Mouse (Mus musculus) ZHBTc4 (cell line): Measurements from ENCODE around the gene Rbm3.

Experiments used
- DNase-seq: peaks from one replicate; pipeline ENCODE4 v3.0.0-alpha.2; 2011; ENCODE audit warnings: low read depth, low spot score

Gene Rbm3

DNA sequence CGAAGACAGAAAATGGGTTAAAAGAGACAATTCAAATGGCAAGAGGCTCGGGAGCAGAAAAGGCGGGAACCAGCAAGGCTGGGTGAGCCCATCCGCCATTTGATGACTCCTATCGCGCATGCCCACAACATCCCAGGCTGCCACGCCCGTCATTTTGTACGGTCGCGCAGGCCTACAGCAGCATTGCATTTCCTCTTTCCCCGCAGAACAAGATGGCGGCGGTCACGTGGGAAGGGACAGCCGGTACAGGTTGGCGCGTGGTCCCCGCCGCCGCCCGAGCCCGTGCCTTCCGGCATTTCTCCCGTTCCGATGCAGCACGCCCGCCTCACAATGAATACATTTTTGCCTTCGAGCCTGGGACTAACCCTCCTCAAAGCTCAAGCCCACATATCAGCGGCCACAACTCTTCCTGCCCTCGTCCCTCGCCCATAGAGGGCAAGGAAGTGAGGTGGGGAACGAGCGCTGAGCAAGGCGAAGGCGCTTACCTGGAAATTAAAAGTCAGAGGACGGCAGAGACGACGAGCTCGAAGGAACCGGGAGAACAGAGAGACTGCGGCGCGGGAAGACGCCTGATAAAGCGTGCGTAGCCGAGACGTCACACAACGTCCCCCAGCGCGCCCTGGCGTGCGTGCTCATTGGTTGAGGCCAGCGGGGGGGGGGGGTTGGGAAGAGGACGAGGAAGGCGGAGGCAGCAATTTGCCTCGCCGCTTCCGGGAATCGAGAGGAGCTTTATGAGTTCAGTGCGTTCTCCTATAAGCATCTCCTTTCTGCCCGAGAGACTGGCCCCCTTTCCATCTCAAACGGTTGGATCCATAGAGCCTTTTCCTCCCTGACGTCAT lies at the start of gene Rbm3:
Gene Rbm3, minus strand, starts transcription at position 728 of the 839 bp plus-strand sequence.
- peak; percentile 95 for DNase-seq

- no peak for DNase-seq
These were observed 47.7 kb upstream of the Rbm3 start, which contains the start of gene Ebp for GRCm38 (mm10) chrX:8193419-8193723. TSS of gene Ebp (minus strand) at chrX:8193512.

- peak; percentile 90 for DNase-seq
These were observed 47.1 kb upstream of the Rbm3 start for GRCm38 (mm10) chrX:8192640-8193418.

DNA sequence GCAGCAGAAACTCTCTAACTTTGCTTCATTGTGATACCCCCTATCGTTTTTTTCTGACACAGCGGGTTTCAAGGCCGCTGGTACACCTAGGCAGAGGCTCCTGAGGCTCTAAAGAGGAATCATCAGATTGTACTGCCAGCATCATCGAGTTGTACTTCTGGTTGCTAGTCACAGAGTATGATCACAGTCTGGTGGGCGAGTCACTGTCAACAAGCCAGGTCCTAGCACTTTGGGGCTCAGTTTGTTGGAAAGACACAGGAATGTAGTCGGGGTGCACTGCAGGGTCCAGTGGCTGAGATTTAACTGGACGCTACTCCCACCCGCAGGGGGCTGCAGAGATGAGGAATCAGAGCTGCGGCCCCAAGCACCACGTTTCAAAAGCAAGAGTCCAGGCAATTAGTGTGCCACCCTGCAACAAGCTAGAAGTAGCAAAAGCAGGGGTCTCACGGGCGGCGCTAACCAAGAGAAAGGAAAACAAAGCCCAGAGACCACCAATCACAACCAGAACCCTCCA lies 46.5 kb upstream of the Rbm3 start:
- peak; percentile 36 for DNase-seq

DNA sequence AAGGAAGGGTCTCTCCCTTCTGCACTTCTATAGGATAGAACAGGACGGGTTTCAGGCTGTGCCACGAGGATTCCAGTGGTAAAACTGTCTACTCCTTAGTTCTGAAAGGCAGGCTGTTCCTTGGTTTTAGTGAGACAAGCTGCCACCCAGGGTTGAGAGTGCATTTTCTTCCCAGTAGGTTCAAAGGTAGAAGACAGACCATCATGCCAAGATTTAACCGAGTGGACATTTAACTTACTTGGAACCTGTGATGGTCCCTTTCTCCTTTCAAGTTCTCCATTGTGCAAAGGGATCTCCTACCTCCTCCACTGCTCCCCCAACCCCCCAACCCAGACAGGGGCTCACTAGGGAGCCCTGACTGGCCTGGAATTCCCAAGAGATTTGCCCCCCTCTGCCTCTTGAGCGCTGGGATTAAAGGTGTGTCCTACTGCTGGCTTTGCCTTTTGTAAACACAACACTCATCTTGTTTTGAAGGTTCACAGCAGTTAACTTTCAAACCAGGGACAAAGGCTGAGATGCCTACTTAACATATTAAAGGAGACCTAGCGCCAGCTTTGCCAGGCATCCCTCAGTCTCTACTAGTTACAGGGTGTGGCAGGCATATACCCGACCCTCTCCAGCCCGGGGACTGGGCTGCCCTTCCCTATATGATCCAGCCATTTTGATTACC lies 37.3 kb upstream of the Rbm3 start:
- peak; percentile 81 for DNase-seq

GRCm38 (mm10) chrX:8179646-8180045 lies 34.0 kb upstream of the Rbm3 start:
- DNase-seq, result no peak

GRCm38 (mm10) chrX:8178871-8179270 lies 33.2 kb upstream of the Rbm3 start:
- no peak for DNase-seq

- DNase-seq, result peak; percentile 93
These were observed 30.1 kb upstream of the Rbm3 start, which contains the start of gene Tbc1d25 for GRCm38 (mm10) chrX:8175504-8176385. TSS of gene Tbc1d25 (minus strand) at chrX:8176181.

DNA sequence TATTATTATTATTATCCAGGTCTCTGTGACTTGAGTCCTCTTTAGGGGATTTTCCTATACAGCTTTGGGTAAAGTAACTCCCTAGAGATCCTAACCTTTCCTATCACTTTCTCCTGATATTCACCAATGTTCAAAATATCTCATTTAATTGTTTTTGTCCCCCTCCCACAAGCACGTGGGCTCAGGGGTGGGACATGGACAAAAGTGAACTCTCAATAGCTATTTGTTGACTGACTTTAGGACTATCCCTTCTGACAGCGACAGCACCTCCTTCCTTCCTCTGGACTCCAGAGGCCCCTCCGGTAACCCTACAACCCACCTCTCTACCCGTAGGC lies 29.5 kb upstream of the Rbm3 start:
- DNase-seq, result no peak

DNA sequence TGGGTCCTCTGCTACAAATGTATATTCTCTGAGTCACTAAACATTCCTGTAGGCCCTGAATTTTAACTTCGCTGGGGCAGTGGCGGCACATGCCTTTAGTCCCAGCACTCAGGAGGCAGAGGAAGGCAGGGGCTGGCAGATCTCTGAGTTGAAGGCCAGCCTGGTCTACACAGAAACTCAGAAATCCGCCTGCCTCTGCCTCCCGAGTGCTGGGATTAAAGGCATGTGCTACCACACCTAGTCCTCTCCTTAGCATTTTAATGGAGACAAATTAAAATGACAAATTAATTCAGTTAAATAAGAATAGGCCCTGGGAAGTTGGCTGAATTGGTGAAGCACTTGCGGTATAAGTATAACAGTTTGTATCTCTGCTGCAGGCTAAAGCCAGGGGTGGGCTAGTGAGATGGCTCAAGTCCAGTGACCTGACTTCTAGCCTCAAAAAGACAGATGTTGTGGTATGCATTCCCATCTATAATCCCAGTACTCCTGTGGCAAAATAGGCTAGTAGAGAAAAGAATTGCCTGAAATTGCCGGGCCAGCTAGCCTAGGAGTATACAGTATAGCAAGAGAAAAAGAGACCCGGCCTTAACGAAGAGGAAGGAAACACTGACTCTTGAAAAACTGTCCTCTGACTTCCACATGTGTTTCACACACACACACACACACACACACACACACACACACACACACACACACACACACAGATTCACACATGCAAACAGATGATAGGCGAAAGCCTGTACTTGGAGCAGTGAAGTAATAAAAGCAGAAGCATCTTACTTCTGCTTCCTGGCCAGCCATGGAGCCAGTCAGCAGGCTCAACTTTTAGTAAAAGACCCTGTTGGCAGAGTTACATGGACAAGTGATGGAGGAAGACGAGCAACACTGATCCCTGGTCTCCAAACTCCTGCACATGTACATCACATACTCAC lies 22.3 kb upstream of the Rbm3 start:
- DNase-seq, result peak; percentile 83

DNA sequence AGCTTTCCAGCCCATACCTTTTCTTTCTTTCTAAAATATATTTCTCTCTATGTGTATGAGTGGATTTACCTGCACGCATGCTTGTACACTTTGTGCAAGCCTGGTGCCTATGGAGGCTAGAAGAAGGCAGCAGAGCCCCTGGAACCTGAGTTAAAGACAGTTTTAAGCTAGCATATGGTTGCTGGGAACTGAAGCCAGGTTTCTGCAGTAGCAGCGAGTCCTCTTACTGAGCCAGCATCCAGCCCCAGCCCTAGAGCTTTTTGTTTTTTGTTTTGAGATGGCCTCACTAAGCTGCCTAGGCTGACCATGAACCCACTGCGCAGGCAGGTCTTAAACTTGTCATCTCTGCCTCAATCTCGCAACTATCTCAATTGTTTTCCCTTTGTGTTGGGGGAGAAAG lies 18.8 kb upstream of the Rbm3 start:
- DNase-seq, result no peak

- DNase-seq, result no peak
These were observed 17.4 kb upstream of the Rbm3 start for GRCm38 (mm10) chrX:8163076-8163475.

DNA sequence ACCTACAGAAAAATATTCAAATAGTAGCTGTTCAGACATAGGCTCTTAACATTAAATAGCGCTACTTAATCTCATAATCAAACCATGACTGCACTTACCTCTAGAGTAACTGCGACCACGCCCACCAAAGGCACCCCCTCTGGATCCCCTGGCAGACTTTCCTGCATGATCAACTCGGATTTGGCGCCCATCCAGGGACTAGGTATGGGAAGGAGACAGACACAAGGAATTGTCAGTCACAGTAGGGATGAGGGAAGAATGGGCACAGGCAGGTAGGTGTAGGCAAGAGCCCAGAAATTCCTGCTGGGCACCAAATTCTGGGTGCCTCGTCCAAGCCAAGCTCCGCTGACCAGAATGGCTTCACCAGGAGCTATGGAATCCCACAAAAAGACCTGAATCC lies 1.9 kb downstream of the Rbm3 start:
- peak; percentile 42 for DNase-seq

DNA sequence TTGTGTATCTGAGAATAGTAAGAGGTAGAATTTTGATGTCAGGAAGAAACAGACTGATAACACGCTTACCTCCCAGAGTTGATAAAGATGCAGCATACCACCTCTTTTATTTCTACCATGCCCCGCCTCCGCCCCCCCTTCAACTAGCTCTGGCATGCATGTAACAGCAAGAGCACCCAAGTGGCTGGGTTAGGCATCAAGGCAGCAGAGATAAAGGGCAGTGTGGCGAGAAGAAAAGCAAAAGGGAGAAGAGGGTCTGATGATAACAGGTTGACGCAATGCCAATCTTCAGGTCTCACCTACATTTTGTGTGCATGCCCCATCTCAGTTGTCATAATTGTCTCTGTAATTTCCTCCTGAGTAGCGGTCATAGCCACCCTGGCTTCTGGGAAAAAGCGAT lies 2.7 kb downstream of the Rbm3 start:
- DNase-seq, result peak; percentile 29

DNA sequence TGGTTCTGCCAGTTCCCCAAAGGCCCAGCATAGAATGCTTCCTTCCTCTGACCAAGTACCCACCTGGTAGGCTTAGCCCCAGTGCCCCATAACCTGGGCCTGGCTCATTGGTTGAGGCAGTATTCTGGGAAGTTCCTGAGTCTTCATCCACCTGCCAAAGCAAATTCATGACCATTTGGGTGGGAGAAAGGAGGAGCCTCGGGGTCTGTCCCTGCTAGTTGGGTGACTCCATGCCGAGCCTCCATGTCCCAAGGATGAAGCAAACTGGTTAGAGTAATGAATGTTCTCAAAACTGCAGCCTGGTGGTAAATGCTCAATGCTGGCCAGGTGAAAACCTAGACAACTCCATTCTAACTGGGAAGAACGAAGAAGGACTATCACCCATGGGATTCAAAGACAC lies 4.6 kb downstream of the Rbm3 start:
- peak; percentile 53 for DNase-seq

- DNase-seq, result peak; percentile 28
These were observed 5.2 kb downstream of the Rbm3 start for GRCm38 (mm10) chrX:8140446-8140845.

DNA sequence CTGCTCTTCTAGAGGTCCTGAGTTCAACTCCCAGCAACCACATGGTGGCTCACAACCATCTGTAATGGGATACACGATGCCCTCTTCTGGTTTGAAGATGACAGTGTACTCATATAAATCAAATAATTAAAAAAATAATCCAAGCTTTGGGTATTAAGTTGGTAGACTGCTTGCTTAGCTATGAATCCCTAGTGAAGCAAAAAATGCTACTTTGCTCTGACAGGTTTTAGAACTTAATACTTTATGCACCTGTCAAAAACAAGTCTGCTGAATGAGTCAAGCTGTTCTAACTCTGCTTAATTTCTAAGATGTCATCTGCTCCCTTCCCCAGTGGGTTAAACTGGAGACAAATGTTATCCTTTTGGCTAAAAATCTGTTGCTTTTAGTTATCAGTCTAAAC lies 6.2 kb downstream of the Rbm3 start:
- peak; percentile 24 for DNase-seq

DNA sequence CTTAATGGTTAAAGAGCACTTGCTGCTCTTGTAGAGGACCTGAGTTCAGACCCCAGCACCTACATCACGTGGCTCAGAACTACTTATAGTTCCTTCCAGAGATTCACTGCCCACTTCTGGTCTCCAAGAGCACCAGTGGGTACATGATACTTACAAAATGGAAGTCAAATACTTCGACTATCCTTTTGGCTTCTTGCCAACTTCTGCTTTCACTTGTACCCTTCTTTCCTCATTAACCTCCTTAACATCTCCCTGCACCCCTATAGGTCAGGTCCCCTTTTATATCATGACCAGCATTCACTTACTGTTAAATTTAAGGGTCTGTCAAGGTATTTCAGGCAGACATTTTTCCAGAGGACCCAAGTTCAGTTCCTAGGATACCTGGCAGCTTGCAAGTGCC lies 9.8 kb downstream of the Rbm3 start:
- peak; percentile 15 for DNase-seq

DNA sequence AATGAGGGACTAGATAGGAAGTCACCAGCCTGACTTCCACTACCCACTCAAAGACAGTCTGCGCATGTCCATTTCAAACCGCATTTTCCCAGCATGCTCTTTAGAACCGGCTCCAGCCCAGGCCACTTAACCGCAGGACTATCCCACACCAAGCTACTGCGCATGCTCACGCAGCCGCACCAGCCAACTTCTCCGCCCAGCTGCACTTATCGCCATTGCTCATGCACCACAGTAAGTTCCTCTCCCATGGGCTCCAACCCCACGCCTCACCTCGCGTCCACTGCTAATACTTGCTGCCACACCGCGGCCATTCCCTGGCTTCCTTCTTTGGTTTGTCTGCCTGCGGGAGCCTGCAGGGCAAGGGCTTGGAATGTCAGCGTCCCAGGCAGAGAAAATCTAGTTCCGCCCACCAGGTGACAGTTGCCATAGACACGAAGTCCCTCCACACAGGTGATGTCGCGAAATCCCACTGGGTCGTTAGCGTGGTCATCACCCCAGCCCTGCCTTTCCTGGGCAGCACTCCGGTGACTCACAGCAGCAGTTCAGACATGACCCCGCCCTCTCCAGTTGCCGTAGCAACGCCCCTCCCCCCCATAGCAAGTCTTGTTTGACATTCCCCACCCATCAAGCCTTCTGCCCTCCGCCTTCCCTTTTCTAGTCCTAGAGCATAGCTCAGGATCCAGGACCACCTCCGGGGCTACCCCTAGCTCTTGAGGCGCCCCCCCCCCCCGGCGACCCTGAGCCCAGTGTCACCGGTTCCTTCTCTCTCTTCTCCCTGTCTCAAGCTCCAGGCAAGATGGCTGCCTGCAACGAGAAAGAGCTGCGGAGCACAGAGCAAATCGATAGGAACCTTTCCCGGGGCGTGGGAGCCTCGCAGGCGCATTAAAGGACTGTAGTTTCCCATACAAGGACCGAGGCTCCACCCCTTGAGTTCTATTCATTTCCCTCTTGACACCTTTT lies 13.4 kb downstream of the Rbm3 start, which contains the start of gene Wdr13:
Gene Wdr13, minus strand, starts transcription at position 876 of the 960 bp plus-strand sequence.
- peak; percentile 94 for DNase-seq
